Mouse (Mus musculus) C2C12 (cell line): ENCODE measurements around the gene Prex1. TPM values are rescaled to one million over a fixed set of nuclear protein-coding genes. Genes with fewer than 3 reads are reported as not detected.

ENCODE experiments used
- H3K27me3 ChIP-seq: one replicate; pipeline ENCODE4 v1.6.1; 2011; ENCODE audit not compliant: control insufficient read depth, insufficient read depth, insufficient read length
- H3K36me3 ChIP-seq: one replicate; pipeline ENCODE4 v1.6.1; 2011; ENCODE audit not compliant: control insufficient read depth, insufficient read depth
- H3K4me3 ChIP-seq: one replicate; pipeline ENCODE4 v1.5.1; 2011; ENCODE audit warnings: mild to moderate bottlenecking, control low read depth; ENCODE audit not compliant: poor library complexity, insufficient read depth, severe bottlenecking
- H3K79me2 ChIP-seq: one replicate; pipeline ENCODE4 v1.6.1; 2011; ENCODE audit not compliant: control insufficient read depth, insufficient read depth
- H3K79me3 ChIP-seq: one replicate; pipeline ENCODE4 v1.6.1; 2011; ENCODE audit warnings: low read depth, control low read depth
- H3ac ChIP-seq: one replicate; pipeline ENCODE3; 2011; ENCODE audit warnings: low read depth; ENCODE audit not compliant: control insufficient read depth, insufficient read length
- CEBPB ChIP-seq: IDR thresholded peaks from one replicate; pipeline ENCODE4 v1.6.1; 2011; ENCODE audit warnings: low read depth, mild to moderate bottlenecking, control low read depth, moderate library complexity
- CTCF ChIP-seq: IDR thresholded peaks from one replicate; pipeline ENCODE4 v1.5.1; 2011; ENCODE audit not compliant: control insufficient read depth, insufficient read depth, insufficient read length
- FOSL1 ChIP-seq: IDR thresholded peaks from one replicate; pipeline ENCODE4 v1.8.0; 2011; ENCODE audit warnings: mild to moderate bottlenecking, low read length; ENCODE audit not compliant: poor library complexity, insufficient read depth, severe bottlenecking
- MAX ChIP-seq: IDR thresholded peaks from one replicate; pipeline ENCODE4 v1.6.1; 2011; ENCODE audit warnings: mild to moderate bottlenecking, control low read depth
- MYOD1 ChIP-seq: IDR thresholded peaks from one replicate; pipeline ENCODE4 v1.6.1; 2011; ENCODE audit warnings: low read depth; ENCODE audit not compliant: control insufficient read depth, insufficient read length
- MYOG ChIP-seq: IDR thresholded peaks from one replicate; pipeline ENCODE4 v1.6.1; 2011; ENCODE audit not compliant: control insufficient read depth, insufficient read length; ENCODE audit errors: extremely low read depth
- USF1 ChIP-seq: IDR thresholded peaks from one replicate; pipeline ENCODE4 v1.6.1; 2011; ENCODE audit warnings: low read depth, mild to moderate bottlenecking, control low read depth, moderate library complexity
- polyA plus RNA-seq: library from polyadenylated mRNA; unstranded; fragments of >200 nt; fragmentation: generic; extraction: Trizol; gene quantifications from one replicate; pipeline ENCODE4 v1.2.1, GENCODE M21; 2012; ENCODE audit warnings: missing spikeins

Prex1 gene
- polyA plus RNA-seq, 1 experiment: 0.16 TPM

GRCm38 (mm10) chr2:166701248-166702112 lies 12.2 kb downstream of the Prex1 start:
- no peaks in the 10 kb centered on the region for H3K79me2 ChIP-seq
- no peak overlapping the region for H3ac ChIP-seq
- peaks cover 45% of the 10 kb centered on the region for H3K27me3 ChIP-seq
- TF ChIP-seq USF1: no peak
- no peak for TF ChIP-seq MYOD1
- no peak for TF ChIP-seq MAX
- TF ChIP-seq CEBPB: no peak
- no peak for TF ChIP-seq FOSL1
- TF ChIP-seq MYOG: no peak
- no peak for TF ChIP-seq CTCF
- no peaks in the 10 kb centered on the region for H3K36me3 ChIP-seq
- no peaks in the 10 kb centered on the region for H3K79me3 ChIP-seq
- no peak overlapping the region for H3K4me3 ChIP-seq

GRCm38 (mm10) chr2:166700732-166701131 lies 12.9 kb downstream of the Prex1 start:
- H3K79me2 ChIP-seq: no peaks in the 10 kb centered on the region
- no peak for TF ChIP-seq CTCF
- no peak for TF ChIP-seq CEBPB
- no peak for TF ChIP-seq MYOG
- TF ChIP-seq USF1: no peak
- no peak for TF ChIP-seq FOSL1
- no peak for TF ChIP-seq MAX
- TF ChIP-seq MYOD1: no peak
- no peaks in the 10 kb centered on the region for H3K79me3 ChIP-seq
- H3K27me3 ChIP-seq: peaks cover 51% of the 10 kb centered on the region
- no peak overlapping the region for H3K4me3 ChIP-seq
- H3K36me3 ChIP-seq: no peaks in the 10 kb centered on the region
- H3ac ChIP-seq: no peak overlapping the region

- Histone ChIP-seq H3K79me2 (no peaks in the 10 kb centered on the region), H3ac (no peak overlapping the region), H3K36me3 (no peaks in the 10 kb centered on the region), H3K27me3 (peaks cover 51% of the 10 kb centered on the region), H3K4me3 (no peak overlapping the region), H3K79me3 (no peaks in the 10 kb centered on the region)
- TF ChIP-seq FOSL1 (no peak), MAX (no peak), USF1 (no peak), CEBPB (no peak), MYOD1 (no peak), CTCF (no peak), MYOG (no peak)
These were observed 13.5 kb downstream of the Prex1 start for GRCm38 (mm10) chr2:166700116-166700515.

- Histone ChIP-seq H3K79me2 (no peaks in the 10 kb centered on the region), H3K27me3 (peaks cover 51% of the 10 kb centered on the region), H3K4me3 (no peak overlapping the region), H3K79me3 (no peaks in the 10 kb centered on the region), H3ac (no peak overlapping the region), H3K36me3 (no peaks in the 10 kb centered on the region)
- no peak for TF ChIP-seq CEBPB
- no peak for TF ChIP-seq CTCF
- TF ChIP-seq MYOG: no peak
- no peak for TF ChIP-seq MAX
- no peak for TF ChIP-seq MYOD1
- no peak for TF ChIP-seq FOSL1
- no peak for TF ChIP-seq USF1
These were observed 14.1 kb downstream of the Prex1 start for GRCm38 (mm10) chr2:166699552-166699951.

GRCm38 (mm10) chr2:166694616-166695015 lies 19.0 kb downstream of the Prex1 start:
- no peak for TF ChIP-seq FOSL1
- H3K4me3 ChIP-seq: no peak overlapping the region
- H3ac ChIP-seq: no peak overlapping the region
- H3K79me3 ChIP-seq: no peaks in the 10 kb centered on the region
- H3K79me2 ChIP-seq: no peaks in the 10 kb centered on the region
- H3K27me3 ChIP-seq: peaks cover 57% of the 10 kb centered on the region
- no peaks in the 10 kb centered on the region for H3K36me3 ChIP-seq

- no peak for TF ChIP-seq MYOG
- no peak for TF ChIP-seq CEBPB
- Histone ChIP-seq H3ac (no peak overlapping the region), H3K4me3 (no peak overlapping the region), H3K36me3 (no peaks in the 10 kb centered on the region), H3K27me3 (peaks cover 59% of the 10 kb centered on the region), H3K79me2 (no peaks in the 10 kb centered on the region), H3K79me3 (no peaks in the 10 kb centered on the region)
These were observed 20.2 kb downstream of the Prex1 start for GRCm38 (mm10) chr2:166693394-166693793.
